Mouse (Mus musculus) G1E (cell line): Measurements from ENCODE around the gene Atp23.

Experiments used
- CTCF ChIP-seq: IDR thresholded peaks from 2 replicates; pipeline ENCODE4 v1.5.1; 2012; ENCODE audit warnings: low read depth, low read length, inconsistent platforms, mixed read lengths
- POLR2AphosphoS5 ChIP-seq: IDR thresholded peaks from 2 replicates; pipeline ENCODE4 v1.6.1; 2012; ENCODE audit warnings: low read depth, low read length, inconsistent platforms; ENCODE audit not compliant: insufficient replicate concordance
- TAL1 ChIP-seq: conservative IDR thresholded peaks from 2 replicates; pipeline ENCODE4 v1.6.1; 2012; ENCODE audit warnings: low read depth, low read length, inconsistent platforms, mixed read lengths

GRCm38 (mm10) chr10:126931123-126931759 is 30.1 kb upstream of the Atp23 start:
- TF ChIP-seq CTCF (no peak), TAL1 (no peak), POLR2AphosphoS5 (no peak)
